Mouse (Mus musculus) c-Kit-positive CD71-negative TER-119-negative erythroid progenitor cells, embryonic 14.5 days (primary cell): ENCODE data around the gene Rftn2.
"Not testable (repeated sequence)": the region's sequence is repeated elsewhere in the genome, so short reads cannot be mapped to it uniquely, and the experiment has no call there.

Experiments used
- DNase-seq: peaks from one replicate; pipeline ENCODE4 v3.0.0-alpha.2; 2013; ENCODE audit warnings: low read depth

Rftn2 gene

GRCm38 (mm10) chr1:55171361-55172325 is 54.9 kb downstream of the Rftn2 start:
- DNase-seq: no peak

- no peak for DNase-seq
Measured at GRCm38 (mm10) chr1:55168591-55168990, 58.0 kb downstream of the Rftn2 start.

GRCm38 (mm10) chr1:55167560-55167959 is 59.0 kb downstream of the Rftn2 start:
- no peak for DNase-seq

GRCm38 (mm10) chr1:55164005-55164404 is 62.6 kb downstream of the Rftn2 start:
- no peak for DNase-seq

GRCm38 (mm10) chr1:55162781-55163180 is 63.8 kb downstream of the Rftn2 start:
- no peak for DNase-seq

GRCm38 (mm10) chr1:55161895-55162294 is 64.7 kb downstream of the Rftn2 start:
- DNase-seq: peak; percentile 14

GRCm38 (mm10) chr1:55160831-55161638 is 65.5 kb downstream of the Rftn2 start:
- no peak for DNase-seq

GRCm38 (mm10) chr1:55160218-55160617 is 66.4 kb downstream of the Rftn2 start:
- DNase-seq: no peak

GRCm38 (mm10) chr1:55158821-55159220 is 67.8 kb downstream of the Rftn2 start:
- no peak for DNase-seq

GRCm38 (mm10) chr1:55158211-55158610 is 68.4 kb downstream of the Rftn2 start:
- no peak for DNase-seq

- no peak for DNase-seq
Measured at GRCm38 (mm10) chr1:55157329-55157728, 69.3 kb downstream of the Rftn2 start.

- no peak for DNase-seq
Measured at GRCm38 (mm10) chr1:55145556-55145955, 81.0 kb downstream of the Rftn2 start.

- no peak for DNase-seq
Measured at GRCm38 (mm10) chr1:55144338-55144737, 82.2 kb downstream of the Rftn2 start.

GRCm38 (mm10) chr1:55135846-55136245 is 90.7 kb downstream of the Rftn2 start:
- DNase-seq: no peak

- no peak for DNase-seq
Measured at GRCm38 (mm10) chr1:55134301-55134700, 92.3 kb downstream of the Rftn2 start.

- no peak for DNase-seq
Measured at GRCm38 (mm10) chr1:55133173-55133572, 93.4 kb downstream of the Rftn2 start.

- DNase-seq: no peak
Measured at GRCm38 (mm10) chr1:55132308-55132707, 94.3 kb downstream of the Rftn2 start.

- no peak for DNase-seq
Measured at GRCm38 (mm10) chr1:55131424-55132014, 95.1 kb downstream of the Rftn2 start.

- peak; percentile 80 for DNase-seq
Measured at GRCm38 (mm10) chr1:55130943-55131401, 95.6 kb downstream of the Rftn2 start, which contains the start of gene Mob4. TSS of gene Mob4 (plus strand) at chr1:55131231.

GRCm38 (mm10) chr1:55130190-55130916 is 96.2 kb downstream of the Rftn2 start:
- no peak for DNase-seq

- no peak for DNase-seq
Measured at GRCm38 (mm10) chr1:55129716-55130115, 96.9 kb downstream of the Rftn2 start.

GRCm38 (mm10) chr1:55124136-55124535 is 102.4 kb downstream of the Rftn2 start:
- DNase-seq: not testable (repeated sequence)
